ENCODE assay signal across 18 mouse cellular contexts in the genomic region with DNA sequence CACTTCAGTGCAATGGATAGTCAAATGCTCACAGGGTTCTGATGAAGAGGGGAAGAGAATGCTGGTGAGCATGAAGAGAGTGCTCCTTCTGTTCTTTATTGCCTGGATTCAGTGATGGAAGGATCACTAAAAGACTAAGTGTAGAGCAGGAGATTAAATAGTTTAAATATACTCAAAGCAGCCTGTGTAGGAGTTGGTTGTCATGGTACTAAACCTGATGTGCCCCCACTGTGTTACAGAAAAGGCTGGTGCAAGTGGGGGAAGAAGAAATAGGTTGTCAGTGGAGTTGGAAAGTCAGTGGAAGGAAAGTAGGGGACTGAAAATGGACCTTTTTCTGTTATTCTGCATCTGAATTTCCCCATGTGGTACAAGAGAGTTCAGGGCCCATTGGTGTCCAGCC. TPM values are rescaled to one million over a fixed set of nuclear protein-coding genes. Genes with fewer than 3 reads are reported as not detected.
"Had no signal": no experiment of that assay in that cellular context is flagged by ENCODE, and none has a peak within 500 bp of the region (broad histone marks: within the 10 kb centered on the region; RNA-seq: fewer than 3 reads in every experiment).

No protein-coding gene starts in this region.

- DNase-seq: kidney, adult 2 months; kidney, postnatal 25 days; liver; liver, embryonic 13.5 days; thymus, postnatal 36 days had no signal

- H3K4me3 ChIP-seq: limb, embryonic 12.5 days; liver, embryonic 13.5 days; midbrain, embryonic 12.5 days; neural tube, embryonic 13.5 days; stomach, embryonic 15.5 days had no signal

- H3K4me1 ChIP-seq: limb, embryonic 12.5 days; liver, embryonic 13.5 days; midbrain, embryonic 12.5 days; neural tube, embryonic 13.5 days; stomach, embryonic 15.5 days had no signal

- H3K27ac ChIP-seq: limb, embryonic 12.5 days; liver, embryonic 13.5 days; midbrain, embryonic 12.5 days; neural tube, embryonic 13.5 days; stomach, embryonic 15.5 days had no signal

- ATAC-seq: intestine, embryonic 16.5 days; liver, postnatal 0 days; midbrain, embryonic 16.5 days had no signal

RNA-seq across cellular contexts. Expression of gene S100a7a, which starts 4.8 kb away (rescaled TPM):
- total RNA-seq: megakaryocyte-erythroid progenitor cell, adult 5-6 weeks had no signal
- polyA plus RNA-seq: limb, embryonic 12.5 days; liver, embryonic 13.5 days; liver, postnatal 0 days; midbrain, embryonic 16.5 days; neural tube, embryonic 13.5 days had no signal

RNA-seq across cellular contexts. Expression of gene S100a8, which starts 19.8 kb away (rescaled TPM):
- total RNA-seq: layer of hippocampus, adult 18-20 months; layer of hippocampus, postnatal 25 days; left cerebral cortex, postnatal 14 days had no signal

RNA-seq across cellular contexts. Expression of gene S100a5, which starts 40.7 kb away (rescaled TPM):
- total RNA-seq: layer of hippocampus, postnatal 25 days; left cerebral cortex, postnatal 14 days; megakaryocyte-erythroid progenitor cell, adult 5-6 weeks had no signal
- polyA plus RNA-seq: kidney, adult 2 months; limb, embryonic 12.5 days; liver, embryonic 13.5 days; liver, postnatal 0 days; lung, embryonic 16.5 days; midbrain, embryonic 12.5 days; midbrain, embryonic 16.5 days; neural tube, embryonic 13.5 days; spleen, adult 2 months had no signal

RNA-seq across cellular contexts. Expression of gene S100a4, which starts 45.4 kb away (rescaled TPM):
- polyA plus RNA-seq: midbrain, embryonic 16.5 days; neural tube, embryonic 13.5 days had no signal
